Mouse (Mus musculus) intestine, embryonic 14.5 days (tissue): ENCODE data around the gene Katnal1. TPM values are rescaled to one million over a fixed set of nuclear protein-coding genes. Genes with fewer than 3 reads are reported as not detected.

Source experiments
- ATAC-seq: fragments of 200-750 bp; cut with Nextera tagmentation; replicated peaks from 2 replicates; pipeline ENCODE4 v1.8.0; 2017; ENCODE audit warnings: low read depth, moderate number of reproducible peaks, moderate TSS enrichment, moderate library complexity; ENCODE audit not compliant: low FRiP score, low TSS enrichment
- DNase-seq: peaks from one replicate; pipeline ENCODE4 v3.0.0-alpha.2; 2018; ENCODE audit warnings: low spot score
- H3K27ac ChIP-seq: fragments of 300-500 bp; sonication (generic); 2 replicates; pipeline ENCODE4 v1.5.1; 2014; ENCODE audit warnings: low read depth, mild to moderate bottlenecking, control low read depth
- H3K27me3 ChIP-seq: fragments of 300-500 bp; sonication (generic); replicated peaks from 2 replicates; pipeline ENCODE4 v1.6.1; 2014; ENCODE audit warnings: low read length, control low read depth; ENCODE audit not compliant: control insufficient read depth, insufficient read depth
- H3K36me3 ChIP-seq: fragments of 300-500 bp; sonication (generic); 2 replicates; pipeline ENCODE4 v1.6.1; 2014; ENCODE audit warnings: low read length, control low read depth; ENCODE audit not compliant: control insufficient read depth, insufficient read depth
- H3K4me1 ChIP-seq: fragments of 300-500 bp; sonication (generic); replicated peaks from 2 replicates; pipeline ENCODE4 v1.6.1; 2014; ENCODE audit warnings: low read length, control low read depth, mixed read lengths; ENCODE audit not compliant: control insufficient read depth, insufficient read depth
- H3K4me2 ChIP-seq: fragments of 300-500 bp; sonication (generic); 2 replicates; pipeline ENCODE4 v1.6.1; 2014; ENCODE audit warnings: low read length
- H3K4me3 ChIP-seq: fragments of 300-500 bp; sonication (generic); 2 replicates; pipeline ENCODE4 v1.5.1; 2014; ENCODE audit warnings: low read depth, low read length, control low read depth, mixed read lengths
- H3K9ac ChIP-seq: fragments of 300-500 bp; sonication (generic); 2 replicates; pipeline ENCODE4 v1.6.1; 2014; ENCODE audit warnings: mild to moderate bottlenecking, low read length
- H3K9me3 ChIP-seq: fragments of 300-500 bp; sonication (generic); 2 replicates; pipeline ENCODE4 v1.6.1; 2016; ENCODE audit warnings: low read length, control low read depth; ENCODE audit not compliant: control insufficient read depth
- WGBS: fragments of 180-500 bp; shearing (Covaris S2); extraction: QIAGEN DNeasy Blood & Tissue Kit; methylation state at CpG from one replicate; pipeline ENCODE4 v1.1.7; 2014; 5-methylcytosine and 5-hydroxymethylcytosine counted together
- polyA plus RNA-seq: library from polyadenylated mRNA; unstranded; fragments of >200 nt; fragmentation: Nextera tagmentation; extraction: Ambion mirVana; gene quantifications from 2 replicates; pipeline ENCODE4 v1.2.1, GENCODE M21; 2014

Gene Katnal1
- polyA plus RNA-seq, 1 experiment from 2014 or later: 10.9 TPM

- Histone ChIP-seq H3K4me1 (peaks cover 10% of the 10 kb centered on the region; the same call in 1 of the 2 replicates), H3K4me3 (no peak overlapping the region), H3K9ac (no peak overlapping the region), H3K4me2 (no peak overlapping the region), H3K27ac (no peak overlapping the region), H3K36me3 (no peaks in the 10 kb centered on the region), H3K9me3 (no peaks in the 10 kb centered on the region), H3K27me3 (no peaks in the 10 kb centered on the region)
- 59% methylated on average over 8 of the region's 8 CpGs for WGBS
- ATAC-seq (no peak), DNase-seq (no peak)
Measured at GRCm38 (mm10) chr5:148862136-148862535, 67.0 kb downstream of the Katnal1 start.

- H3K27ac ChIP-seq: no peak overlapping the region
- 71% methylated on average over 3 of the region's 3 CpGs for whole genome bisulfite sequencing
- H3K27me3 ChIP-seq: no peaks in the 10 kb centered on the region
- ATAC-seq (no peak), DNase-seq (no peak)
- no peak overlapping the region for H3K4me3 ChIP-seq
- no peaks in the 10 kb centered on the region for H3K9me3 ChIP-seq
- no peaks in the 10 kb centered on the region for H3K4me1 ChIP-seq
- H3K9ac ChIP-seq: no peak overlapping the region
- no peak overlapping the region for H3K4me2 ChIP-seq
- no peaks in the 10 kb centered on the region for H3K36me3 ChIP-seq
Measured at GRCm38 (mm10) chr5:148857522-148857921, 71.6 kb downstream of the Katnal1 start.

GRCm38 (mm10) chr5:148855047-148855446 is 74.1 kb downstream of the Katnal1 start:
- no peaks in the 10 kb centered on the region for H3K9me3 ChIP-seq
- H3K27me3 ChIP-seq: no peaks in the 10 kb centered on the region
- no peak overlapping the region for H3K4me2 ChIP-seq
- no peak overlapping the region for H3K9ac ChIP-seq
- 77% methylated on average over 8 of the region's 8 CpGs for WGBS
- H3K4me1 ChIP-seq: no peaks in the 10 kb centered on the region
- no peak overlapping the region for H3K4me3 ChIP-seq
- H3K36me3 ChIP-seq: no peaks in the 10 kb centered on the region
- ATAC-seq (no peak), DNase-seq (no peak)
- no peak overlapping the region for H3K27ac ChIP-seq

- Histone ChIP-seq H3K4me2 (no peak overlapping the region), H3K36me3 (no peaks in the 10 kb centered on the region), H3K27me3 (no peaks in the 10 kb centered on the region), H3K9ac (no peak overlapping the region), H3K9me3 (0 out of 2 replicates have a peak, but pooled peaks cover 2% of the 10 kb centered on the region), H3K4me3 (no peak overlapping the region), H3K4me1 (no peaks in the 10 kb centered on the region), H3K27ac (no peak overlapping the region)
- WGBS: 28% methylated on average over 5 of the region's 5 CpGs
- DNase-seq (no peak), ATAC-seq (no peak)
Measured at GRCm38 (mm10) chr5:148854166-148854565, 75.0 kb downstream of the Katnal1 start.

GRCm38 (mm10) chr5:148849516-148849915 is 79.6 kb downstream of the Katnal1 start:
- no peaks in the 10 kb centered on the region for H3K27me3 ChIP-seq
- ATAC-seq (no peak), DNase-seq (no peak)
- no peaks in the 10 kb centered on the region for H3K4me1 ChIP-seq
- no peak overlapping the region for H3K9ac ChIP-seq
- 0 out of 2 replicates have a peak, but pooled peaks cover 2% of the 10 kb centered on the region for H3K9me3 ChIP-seq
- WGBS: 85% methylated on average over 6 of the region's 6 CpGs
- no peak overlapping the region for H3K4me2 ChIP-seq
- no peak overlapping the region for H3K4me3 ChIP-seq
- H3K36me3 ChIP-seq: no peaks in the 10 kb centered on the region
- H3K27ac ChIP-seq: no peak overlapping the region

- WGBS: 95% methylated on average over 5 of the region's 5 CpGs
Measured at GRCm38 (mm10) chr5:148847032-148847431, 82.1 kb downstream of the Katnal1 start.

GRCm38 (mm10) chr5:148837069-148837468 is 92.1 kb downstream of the Katnal1 start:
- no peak for ATAC-seq
- WGBS: 32% methylated on average over 8 of the region's 8 CpGs

More at GRCm38 (mm10) chr5:148847032-148847431, 82.1 kb downstream of the Katnal1 start:
- ATAC-seq (no peak), DNase-seq (no peak)
- Histone ChIP-seq H3K4me2 (no peak overlapping the region), H3K4me3 (no peak overlapping the region), H3K9me3 (0 out of 2 replicates have a peak, but pooled peaks cover 2% of the 10 kb centered on the region), H3K36me3 (no peaks in the 10 kb centered on the region), H3K4me1 (no peaks in the 10 kb centered on the region), H3K9ac (no peak overlapping the region), H3K27ac (no peak overlapping the region), H3K27me3 (no peaks in the 10 kb centered on the region)

GRCm38 (mm10) chr5:148831596-148832257 is 97.4 kb downstream of the Katnal1 start:
- Histone ChIP-seq H3K4me3 (peak overlapping the region; percentile 5), H3K4me2 (peak overlapping the region; percentile 34), H3K9ac (no peak overlapping the region), H3K36me3 (no peaks in the 10 kb centered on the region), H3K27me3 (peaks cover 5% of the 10 kb centered on the region; the same call in 1 of the 2 replicates), H3K4me1 (no peaks in the 10 kb centered on the region), H3K9me3 (no peaks in the 10 kb centered on the region), H3K27ac (no peak overlapping the region)
- no peak for ATAC-seq
- peak; percentile 94 for DNase-seq
- WGBS: 8% methylated on average over 23 of the region's 23 CpGs

More at GRCm38 (mm10) chr5:148837069-148837468, 92.1 kb downstream of the Katnal1 start:
- no peaks in the 10 kb centered on the region for H3K4me1 ChIP-seq
- no peak overlapping the region for H3K9ac ChIP-seq
- H3K27me3 ChIP-seq: peaks cover 1% of the 10 kb centered on the region; the same call in 1 of the 2 replicates
- H3K9me3 ChIP-seq: no peaks in the 10 kb centered on the region
- H3K4me2 ChIP-seq: no peak overlapping the region
- no peak for DNase-seq
- H3K4me3 ChIP-seq: no peak overlapping the region
- no peak overlapping the region for H3K27ac ChIP-seq
- no peaks in the 10 kb centered on the region for H3K36me3 ChIP-seq

- H3K4me1 ChIP-seq: no peaks in the 10 kb centered on the region
- 18% methylated on average over 9 of the region's 9 CpGs for WGBS
- H3K4me3 ChIP-seq: peak overlapping the region; percentile 5
- ATAC-seq (no peak), DNase-seq (no peak)
- peaks cover 5% of the 10 kb centered on the region; the same call in 1 of the 2 replicates for H3K27me3 ChIP-seq
- peak overlapping the region; percentile 34 for H3K4me2 ChIP-seq
- no peaks in the 10 kb centered on the region for H3K36me3 ChIP-seq
- H3K9ac ChIP-seq: no peak overlapping the region
- no peaks in the 10 kb centered on the region for H3K9me3 ChIP-seq
- H3K27ac ChIP-seq: no peak overlapping the region
Measured at GRCm38 (mm10) chr5:148831141-148831547, 98.0 kb downstream of the Katnal1 start.
